Mouse (Mus musculus) midbrain, embryonic 15.5 days (tissue): ENCODE measurements around the gene Hps1. TPM values are rescaled to one million over a fixed set of nuclear protein-coding genes. Genes with fewer than 3 reads are reported as not detected.

Experiments
- ATAC-seq: fragments of 200-750 bp; cut with Nextera tagmentation; replicated peaks from 2 replicates; pipeline ENCODE4 v1.8.0; 2017; ENCODE audit warnings: moderate TSS enrichment
- H3K27ac ChIP-seq: fragments of 300-500 bp; sonication (generic); 2 replicates; pipeline ENCODE4 v1.5.1; 2015; ENCODE audit warnings: mild to moderate bottlenecking, inconsistent platforms
- H3K27me3 ChIP-seq: fragments of 300-500 bp; sonication (generic); replicated peaks from 2 replicates; pipeline ENCODE4 v1.6.1; 2015; ENCODE audit warnings: inconsistent platforms
- H3K36me3 ChIP-seq: fragments of 300-500 bp; sonication (generic); replicated peaks from 2 replicates; pipeline ENCODE4 v1.6.1; 2015; ENCODE audit warnings: inconsistent platforms
- H3K4me1 ChIP-seq: fragments of 300-500 bp; sonication (generic); 2 replicates; pipeline ENCODE4 v1.6.1; 2015; ENCODE audit warnings: inconsistent platforms
- H3K4me2 ChIP-seq: fragments of 300-500 bp; sonication (generic); 2 replicates; pipeline ENCODE4 v1.6.1; 2015; ENCODE audit warnings: inconsistent platforms, mild to moderate bottlenecking, moderate library complexity
- H3K4me3 ChIP-seq: fragments of 300-500 bp; sonication (generic); 2 replicates; pipeline ENCODE4 v1.5.1; 2015; ENCODE audit warnings: mild to moderate bottlenecking, inconsistent platforms
- H3K9ac ChIP-seq: fragments of 300-500 bp; sonication (generic); 2 replicates; pipeline ENCODE4 v1.6.1; 2015; ENCODE audit warnings: mild to moderate bottlenecking, inconsistent platforms
- H3K9me3 ChIP-seq: fragments of 300-500 bp; sonication (generic); 2 replicates; pipeline ENCODE4 v1.6.1; 2016; ENCODE audit warnings: inconsistent platforms
- WGBS: fragments of 180-500 bp; shearing (Covaris S2); methylation state at CpG from one replicate; pipeline ENCODE4 v1.1.7; 2015; ENCODE audit warnings: mixed read lengths; 5-methylcytosine and 5-hydroxymethylcytosine counted together
- polyA plus RNA-seq: library from polyadenylated mRNA; unstranded; fragments of >200 nt; fragmentation: Nextera tagmentation; extraction: Ambion mirVana; gene quantifications from 2 replicates; pipeline ENCODE4 v1.2.1, GENCODE M21; 2015

Hps1 gene
- polyA plus RNA-seq, 1 experiment from 2014 or later, result 12.6 TPM

GRCm38 (mm10) chr19:42752363-42752931, 27.3 kb downstream of the Hps1 start, which contains the start of gene Pyroxd2:
TSS of gene Pyroxd2 (minus strand) at chr19:42752775.
- H3K4me1 ChIP-seq, result peaks cover 16% of the 10 kb centered on the region
- ATAC-seq, result peak; percentile 86
- peak within 1 kb of the TSS; percentile 33 for H3K9ac ChIP-seq
- peak within 1 kb of the TSS; percentile 51 for H3K27ac ChIP-seq
- peak within 1 kb of the TSS; percentile 31 for H3K4me3 ChIP-seq
- H3K36me3 ChIP-seq, result no peaks in the 10 kb centered on the region
- no peaks in the 10 kb centered on the region for H3K9me3 ChIP-seq
- WGBS, result 2% methylated on average over 22 of the region's 22 CpGs
- peak within 1 kb of the TSS; percentile 52 for H3K4me2 ChIP-seq
- no peaks in the 10 kb centered on the region for H3K27me3 ChIP-seq

- no peak for ATAC-seq
- no peak overlapping the region for H3K4me3 ChIP-seq
- no peak overlapping the region for H3K4me2 ChIP-seq
- H3K27me3 ChIP-seq, result no peaks in the 10 kb centered on the region
- no peaks in the 10 kb centered on the region for H3K9me3 ChIP-seq
- no peaks in the 10 kb centered on the region for H3K36me3 ChIP-seq
- no peak overlapping the region for H3K27ac ChIP-seq
- peaks cover 16% of the 10 kb centered on the region for H3K4me1 ChIP-seq
- WGBS, result 79% methylated on average over 11 of the region's 11 CpGs
- H3K9ac ChIP-seq, result no peak overlapping the region
These were observed 29.6 kb downstream of the Hps1 start for GRCm38 (mm10) chr19:42750196-42750595.

GRCm38 (mm10) chr19:42746702-42747101, 33.1 kb downstream of the Hps1 start:
- Histone ChIP-seq H3K27ac (no peak overlapping the region), H3K27me3 (no peaks in the 10 kb centered on the region), H3K4me2 (no peak overlapping the region), H3K4me1 (peaks cover 7% of the 10 kb centered on the region; the same call in 1 of the 2 replicates), H3K36me3 (no peaks in the 10 kb centered on the region), H3K9me3 (no peaks in the 10 kb centered on the region), H3K4me3 (no peak overlapping the region), H3K9ac (no peak overlapping the region)
- no peak for ATAC-seq
- 90% methylated on average over 8 of the region's 8 CpGs for WGBS

GRCm38 (mm10) chr19:42745869-42746224, 33.9 kb downstream of the Hps1 start:
- Histone ChIP-seq H3K9me3 (no peaks in the 10 kb centered on the region), H3K4me1 (0 out of 2 replicates have a peak, but pooled peaks cover 4% of the 10 kb centered on the region), H3K27ac (no peak overlapping the region), H3K36me3 (no peaks in the 10 kb centered on the region), H3K27me3 (no peaks in the 10 kb centered on the region), H3K9ac (no peak overlapping the region), H3K4me2 (no peak overlapping the region), H3K4me3 (no peak overlapping the region)
- WGBS, result 89% methylated on average over 4 of the region's 4 CpGs
- no peak for ATAC-seq

GRCm38 (mm10) chr19:42745084-42745868, 34.5 kb downstream of the Hps1 start:
- WGBS, result 65% methylated on average over 9 of the region's 9 CpGs

GRCm38 (mm10) chr19:42744162-42744586, 35.6 kb downstream of the Hps1 start:
- Histone ChIP-seq H3K9me3 (no peaks in the 10 kb centered on the region), H3K27me3 (no peaks in the 10 kb centered on the region), H3K36me3 (no peaks in the 10 kb centered on the region), H3K4me1 (0 out of 2 replicates have a peak, but pooled peaks cover 4% of the 10 kb centered on the region), H3K9ac (no peak overlapping the region), H3K4me3 (no peak overlapping the region), H3K27ac (no peak overlapping the region), H3K4me2 (no peak overlapping the region)
- peak; percentile 77 for ATAC-seq
- 26% methylated on average over 4 of the region's 4 CpGs for WGBS

More at GRCm38 (mm10) chr19:42745084-42745868, 34.5 kb downstream of the Hps1 start:
- ATAC-seq, result no peak
- H3K9me3 ChIP-seq, result no peaks in the 10 kb centered on the region
- no peaks in the 10 kb centered on the region for H3K27me3 ChIP-seq
- 0 out of 2 replicates have a peak, but pooled peaks cover 4% of the 10 kb centered on the region for H3K4me1 ChIP-seq
- H3K36me3 ChIP-seq, result no peaks in the 10 kb centered on the region
- H3K27ac ChIP-seq, result no peak overlapping the region
- no peak overlapping the region for H3K4me2 ChIP-seq
- no peak overlapping the region for H3K9ac ChIP-seq
- H3K4me3 ChIP-seq, result no peak overlapping the region

- H3K27me3 ChIP-seq, result no peaks in the 10 kb centered on the region
- H3K9me3 ChIP-seq, result no peaks in the 10 kb centered on the region
- H3K4me2 ChIP-seq, result no peak overlapping the region
- no peak overlapping the region for H3K27ac ChIP-seq
- H3K36me3 ChIP-seq, result no peaks in the 10 kb centered on the region
- no peak overlapping the region for H3K9ac ChIP-seq
- no peak overlapping the region for H3K4me3 ChIP-seq
- ATAC-seq, result no peak
- H3K4me1 ChIP-seq, result 0 out of 2 replicates have a peak, but pooled peaks cover 4% of the 10 kb centered on the region
- WGBS, result 45% methylated on average over 16 of the region's 16 CpGs
These were observed 36.5 kb downstream of the Hps1 start for GRCm38 (mm10) chr19:42743261-42743660.

GRCm38 (mm10) chr19:42741884-42742283, 37.9 kb downstream of the Hps1 start:
- Histone ChIP-seq H3K9ac (no peak overlapping the region), H3K4me2 (no peak overlapping the region), H3K27me3 (no peaks in the 10 kb centered on the region), H3K4me3 (no peak overlapping the region), H3K4me1 (0 out of 2 replicates have a peak, but pooled peaks cover 4% of the 10 kb centered on the region), H3K36me3 (no peaks in the 10 kb centered on the region), H3K9me3 (no peaks in the 10 kb centered on the region), H3K27ac (no peak overlapping the region)
- no peak for ATAC-seq
- WGBS, result 80% methylated on average over 14 of the region's 14 CpGs

GRCm38 (mm10) chr19:42740163-42740899, 39.4 kb downstream of the Hps1 start:
- no peak overlapping the region for H3K27ac ChIP-seq
- no peak overlapping the region for H3K4me3 ChIP-seq
- H3K36me3 ChIP-seq, result no peaks in the 10 kb centered on the region
- WGBS, result 78% methylated on average over 8 of the region's 8 CpGs
- H3K4me1 ChIP-seq, result 0 out of 2 replicates have a peak, but pooled peaks cover 4% of the 10 kb centered on the region
- H3K9ac ChIP-seq, result no peak overlapping the region
- no peaks in the 10 kb centered on the region for H3K27me3 ChIP-seq
- no peak for ATAC-seq
- no peak overlapping the region for H3K4me2 ChIP-seq
- H3K9me3 ChIP-seq, result no peaks in the 10 kb centered on the region

GRCm38 (mm10) chr19:42739734-42740133, 40.0 kb downstream of the Hps1 start:
- Histone ChIP-seq H3K4me2 (no peak overlapping the region), H3K27me3 (no peaks in the 10 kb centered on the region), H3K36me3 (no peaks in the 10 kb centered on the region), H3K9me3 (no peaks in the 10 kb centered on the region), H3K27ac (no peak overlapping the region), H3K4me3 (no peak overlapping the region), H3K9ac (no peak overlapping the region), H3K4me1 (0 out of 2 replicates have a peak, but pooled peaks cover 4% of the 10 kb centered on the region)
- WGBS, result 94% methylated on average over 6 of the region's 6 CpGs
- ATAC-seq, result no peak

- H3K4me3 ChIP-seq, result no peak overlapping the region
- no peak overlapping the region for H3K4me2 ChIP-seq
- WGBS, result 70% methylated on average over 9 of the region's 9 CpGs
- no peak for ATAC-seq
- no peak overlapping the region for H3K27ac ChIP-seq
- no peak overlapping the region for H3K9ac ChIP-seq
- H3K27me3 ChIP-seq, result no peaks in the 10 kb centered on the region
- H3K9me3 ChIP-seq, result no peaks in the 10 kb centered on the region
- H3K36me3 ChIP-seq, result no peaks in the 10 kb centered on the region
- no peaks in the 10 kb centered on the region for H3K4me1 ChIP-seq
These were observed 42.0 kb downstream of the Hps1 start for GRCm38 (mm10) chr19:42737753-42738152.

GRCm38 (mm10) chr19:42734982-42735381, 44.8 kb downstream of the Hps1 start:
- no peak overlapping the region for H3K4me3 ChIP-seq
- H3K27me3 ChIP-seq, result no peaks in the 10 kb centered on the region
- no peak for ATAC-seq
- H3K27ac ChIP-seq, result no peak overlapping the region
- no peak overlapping the region for H3K4me2 ChIP-seq
- no peaks in the 10 kb centered on the region for H3K36me3 ChIP-seq
- no peak overlapping the region for H3K9ac ChIP-seq
- WGBS, result 86% methylated on average over 5 of the region's 5 CpGs
- no peaks in the 10 kb centered on the region for H3K9me3 ChIP-seq
- no peaks in the 10 kb centered on the region for H3K4me1 ChIP-seq
